Mouse (Mus musculus) layer of hippocampus, adult 11-12 months (tissue): Measurements from ENCODE around the gene Pgs1.
A peak's percentile ranks its signal among the peaks of the same experiment; 100 is the strongest.

ENCODE experiments used
- DNase-seq: peaks from one replicate; pipeline ENCODE4 v3.0.0; 2022; ENCODE audit warnings: low spot score

The Pgs1 gene

DNA sequence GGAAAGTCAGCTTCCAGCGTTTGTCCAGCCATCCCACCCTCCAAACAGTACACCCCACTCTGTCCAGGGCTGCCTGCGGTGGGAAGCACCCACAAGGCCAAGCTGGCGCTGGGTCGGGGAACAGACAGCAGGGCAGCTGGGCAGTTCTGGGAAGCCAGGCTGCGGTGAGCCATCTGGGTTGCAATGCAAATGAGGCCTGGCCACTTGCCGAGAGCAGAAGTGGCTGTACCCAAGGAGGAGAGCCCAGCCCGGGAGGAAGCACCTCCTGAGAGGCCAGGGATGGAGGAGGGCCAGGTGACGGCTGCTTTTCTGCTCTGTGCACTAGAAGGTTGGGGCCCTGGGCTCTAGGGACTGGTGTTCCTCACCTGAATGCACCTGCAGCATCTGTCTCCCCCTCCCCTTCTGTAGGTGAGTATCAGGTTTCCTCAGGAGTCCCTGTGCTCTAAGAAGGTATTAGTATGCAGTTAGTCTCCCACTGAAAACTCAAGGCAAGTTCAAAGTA, 10.0 kb upstream of the Pgs1 start:
- DNase-seq, result peak; percentile 73

DNA sequence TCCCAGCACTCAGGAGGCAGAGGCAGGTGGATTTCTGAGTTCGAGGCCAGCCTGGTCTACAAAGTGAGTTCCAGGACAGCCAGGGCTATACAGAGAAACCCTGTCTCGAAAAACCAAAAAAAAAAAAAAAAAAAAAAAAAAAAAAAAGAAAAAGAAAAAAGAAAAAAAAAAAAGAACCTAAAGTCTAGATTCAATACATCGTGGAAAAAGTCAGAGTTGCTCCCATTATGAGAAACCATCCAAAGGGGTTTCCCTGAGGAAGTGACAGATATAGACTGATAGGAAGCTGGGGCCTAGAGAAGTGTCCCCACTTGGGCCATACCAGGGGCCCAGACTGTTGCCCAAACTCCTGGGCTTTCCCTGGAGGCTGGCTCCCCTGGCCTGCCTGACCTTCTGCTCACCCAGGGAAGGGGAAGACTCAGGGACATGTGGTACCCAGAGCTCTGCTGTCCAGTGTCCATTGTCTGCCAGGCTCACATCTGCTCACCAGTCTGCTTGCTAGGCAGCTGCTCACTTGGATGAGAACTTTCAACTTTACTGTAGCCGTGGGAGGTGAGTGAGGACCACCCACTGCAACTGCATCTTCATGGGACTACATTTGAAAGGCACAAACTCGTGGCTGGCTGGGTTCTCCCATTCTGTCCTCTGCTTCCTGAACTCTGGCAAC, 8.3 kb upstream of the Pgs1 start:
- no peak for DNase-seq

DNA sequence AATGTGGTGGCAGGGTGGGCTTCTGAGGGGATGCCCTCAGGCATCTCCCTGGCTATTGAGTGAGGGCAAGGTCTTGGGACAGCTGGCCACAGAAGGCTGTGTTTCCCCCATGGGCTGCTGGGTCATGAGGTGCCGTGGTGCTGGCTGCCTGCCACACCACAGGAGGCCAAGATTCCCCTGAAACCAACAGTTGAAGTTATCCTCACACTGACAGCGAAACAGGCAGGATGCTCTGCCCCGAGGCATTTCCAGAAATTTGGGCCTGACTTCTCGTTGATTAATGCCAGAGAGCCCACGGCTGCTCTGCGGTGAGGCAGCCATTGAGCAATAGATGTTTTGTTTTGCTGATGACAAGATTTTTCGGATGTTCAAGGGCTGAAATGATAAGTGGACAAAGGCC, 6.7 kb upstream of the Pgs1 start:
- no peak for DNase-seq

DNA sequence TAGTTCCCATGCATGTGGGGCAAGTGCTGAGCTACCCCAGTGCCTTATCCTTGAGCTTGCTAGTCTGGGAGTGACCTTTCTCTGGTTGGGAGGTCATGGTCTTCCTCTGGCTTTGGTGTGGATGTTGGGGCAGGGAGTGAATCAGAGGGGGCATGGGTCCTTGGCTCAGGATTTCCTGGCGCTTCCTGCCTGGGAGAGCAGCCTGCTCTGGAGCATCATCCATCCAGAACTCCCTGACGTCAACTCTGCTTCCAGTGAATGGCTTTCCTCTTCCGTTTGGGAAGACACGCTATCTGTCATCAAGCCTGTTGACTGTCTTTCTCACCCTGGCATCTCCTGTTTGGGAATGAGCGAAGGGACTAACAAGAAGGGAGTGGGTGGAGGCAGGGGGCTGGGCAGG, 3.7 kb upstream of the Pgs1 start:
- DNase-seq, result no peak

DNA sequence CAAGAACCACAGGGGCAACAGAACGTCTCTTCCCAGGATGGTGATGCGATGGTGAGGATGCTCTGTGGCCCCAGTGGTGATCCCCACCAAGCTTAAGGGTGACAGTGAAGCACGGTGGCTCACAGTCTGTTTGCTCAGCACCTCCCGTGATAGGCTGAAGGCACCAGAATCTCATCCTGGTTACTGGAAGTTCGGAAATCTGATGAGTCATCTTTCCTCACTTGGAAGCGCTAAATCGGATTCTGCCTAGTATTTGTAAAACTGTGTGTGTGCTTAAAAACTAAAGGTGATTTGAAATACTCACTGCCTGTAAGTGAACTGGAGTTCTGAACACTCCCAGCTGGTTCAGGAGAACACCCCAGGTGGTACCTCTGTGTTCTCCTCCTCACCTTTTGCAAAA, 2.3 kb upstream of the Pgs1 start:
- no peak for DNase-seq

DNA sequence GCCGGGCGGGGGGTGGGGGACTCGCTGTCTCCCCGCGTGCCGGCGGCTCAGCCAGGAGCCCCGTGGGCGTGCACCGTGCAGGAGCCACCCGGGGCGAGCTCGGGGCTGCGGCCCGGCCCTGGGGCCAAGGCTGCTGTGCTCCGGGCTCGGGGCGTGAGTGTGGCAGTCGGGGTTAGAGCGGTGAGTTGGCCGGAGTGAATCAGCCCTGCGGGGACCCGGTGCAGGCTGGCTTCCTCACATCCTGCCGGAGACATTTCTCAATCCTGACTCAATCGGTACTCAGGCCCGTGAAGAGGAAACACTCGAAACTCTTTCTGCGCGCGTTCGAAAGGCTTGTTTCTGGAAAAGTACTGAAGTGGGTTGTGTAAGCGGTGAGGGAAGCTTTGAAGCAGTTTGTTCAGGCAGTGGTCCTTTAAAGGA, 950 bp downstream of the Pgs1 start:
- peak; percentile 45 for DNase-seq

DNA sequence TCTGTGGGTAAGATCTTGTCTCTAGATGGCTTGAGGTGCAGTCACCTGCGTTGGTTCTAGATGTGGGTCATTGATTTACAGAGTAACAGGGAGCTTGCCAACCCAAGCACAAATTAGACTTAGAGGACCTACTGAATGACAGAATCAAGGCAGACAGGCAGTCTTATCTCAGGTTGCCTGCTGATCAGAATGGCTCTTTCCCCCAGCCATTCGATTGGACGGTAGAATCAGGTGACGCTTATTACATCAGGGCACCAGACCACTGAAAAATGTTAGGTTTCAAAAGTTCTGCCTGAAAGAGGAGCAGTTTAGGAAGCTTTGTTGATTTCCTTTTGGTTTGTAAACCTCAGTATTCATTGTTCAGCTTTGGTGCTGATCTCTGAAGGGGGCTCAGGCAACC, 1.9 kb downstream of the Pgs1 start:
- no peak for DNase-seq

DNA sequence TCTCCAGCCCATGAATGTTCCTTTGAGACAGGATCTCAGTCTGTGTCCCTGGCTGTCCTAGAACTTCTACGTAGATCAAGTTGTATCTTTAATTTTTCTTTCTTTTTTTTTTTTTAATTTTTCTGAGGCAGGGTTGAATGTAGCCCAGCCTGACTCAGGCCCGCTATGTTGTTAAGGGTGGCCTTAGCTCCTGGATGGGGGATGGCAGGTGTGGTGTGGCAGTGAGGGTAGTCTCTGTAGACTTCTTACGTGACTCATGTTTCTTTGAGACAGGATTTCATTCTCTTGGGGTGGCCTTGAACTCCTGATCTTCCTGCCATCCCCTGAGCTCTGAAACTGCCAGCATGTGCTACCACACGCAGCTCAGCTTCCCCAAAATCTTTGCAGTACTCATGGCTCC, 3.1 kb downstream of the Pgs1 start:
- DNase-seq, result no peak

DNA sequence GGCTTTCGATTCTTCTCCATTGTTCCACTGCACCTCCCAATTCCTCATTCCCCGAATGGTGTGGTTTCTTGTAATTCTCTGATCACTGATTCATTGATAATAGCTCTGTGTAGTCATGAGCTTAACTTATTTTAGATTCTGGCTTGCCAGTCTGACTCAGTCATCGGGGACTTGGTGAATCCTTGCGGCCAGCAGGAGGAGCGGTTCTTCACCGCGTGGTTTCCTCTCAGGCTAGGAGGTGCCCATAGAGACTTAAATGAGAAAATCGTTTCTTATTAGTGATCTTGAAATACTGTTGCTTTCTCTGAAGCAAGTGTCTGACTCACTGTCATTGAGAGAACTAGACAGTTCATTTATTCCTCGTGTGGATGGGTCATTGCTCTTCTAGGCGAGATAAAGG, 3.8 kb downstream of the Pgs1 start:
- DNase-seq, result no peak

DNA sequence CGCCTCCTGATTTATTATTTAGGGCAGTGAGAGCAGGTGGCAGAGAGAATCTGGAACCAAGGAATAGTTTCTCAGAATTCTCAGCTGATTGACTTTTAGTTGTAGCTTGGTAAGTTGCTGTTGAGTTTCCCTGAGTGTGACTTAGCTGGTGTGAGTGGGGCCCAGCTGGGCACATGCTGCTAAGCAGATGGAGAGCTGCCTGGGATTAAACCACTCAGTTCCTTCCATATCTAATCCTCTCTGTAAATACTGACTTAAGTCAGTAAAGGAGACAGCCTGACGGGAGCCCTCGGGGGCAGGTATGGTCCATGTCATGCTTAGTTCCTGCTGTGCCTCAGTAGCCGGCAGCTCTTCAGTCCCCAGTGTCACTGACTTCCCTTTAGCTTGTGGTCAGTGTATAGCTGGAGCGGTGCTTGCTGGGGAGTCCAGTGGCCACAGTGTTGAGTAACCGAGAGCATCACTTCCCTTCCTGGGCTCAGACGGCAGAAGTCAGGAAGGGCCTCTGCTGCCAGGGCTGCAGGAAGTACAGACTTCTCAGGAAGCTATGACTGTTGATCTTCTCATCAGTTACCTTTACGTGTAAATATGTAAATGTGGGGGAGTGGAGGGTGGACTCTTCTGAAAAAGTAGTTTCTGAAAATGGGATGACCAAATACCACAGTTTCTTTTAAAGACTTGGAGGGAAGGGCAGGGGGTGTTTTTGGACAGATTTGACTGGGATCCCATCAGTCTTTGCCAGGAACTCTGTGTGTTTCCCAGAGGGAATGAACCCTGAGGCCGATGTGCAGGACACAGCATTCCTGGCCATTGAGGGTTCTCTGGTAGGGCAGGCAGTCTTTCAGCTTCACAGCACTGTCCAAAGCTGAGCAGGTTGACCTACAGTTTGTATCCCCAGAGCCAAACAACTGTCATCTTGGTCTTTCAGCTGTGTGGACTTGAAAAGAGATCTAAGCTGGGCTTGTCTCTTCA, 5.7 kb downstream of the Pgs1 start:
- DNase-seq, result peak; percentile 59

DNA sequence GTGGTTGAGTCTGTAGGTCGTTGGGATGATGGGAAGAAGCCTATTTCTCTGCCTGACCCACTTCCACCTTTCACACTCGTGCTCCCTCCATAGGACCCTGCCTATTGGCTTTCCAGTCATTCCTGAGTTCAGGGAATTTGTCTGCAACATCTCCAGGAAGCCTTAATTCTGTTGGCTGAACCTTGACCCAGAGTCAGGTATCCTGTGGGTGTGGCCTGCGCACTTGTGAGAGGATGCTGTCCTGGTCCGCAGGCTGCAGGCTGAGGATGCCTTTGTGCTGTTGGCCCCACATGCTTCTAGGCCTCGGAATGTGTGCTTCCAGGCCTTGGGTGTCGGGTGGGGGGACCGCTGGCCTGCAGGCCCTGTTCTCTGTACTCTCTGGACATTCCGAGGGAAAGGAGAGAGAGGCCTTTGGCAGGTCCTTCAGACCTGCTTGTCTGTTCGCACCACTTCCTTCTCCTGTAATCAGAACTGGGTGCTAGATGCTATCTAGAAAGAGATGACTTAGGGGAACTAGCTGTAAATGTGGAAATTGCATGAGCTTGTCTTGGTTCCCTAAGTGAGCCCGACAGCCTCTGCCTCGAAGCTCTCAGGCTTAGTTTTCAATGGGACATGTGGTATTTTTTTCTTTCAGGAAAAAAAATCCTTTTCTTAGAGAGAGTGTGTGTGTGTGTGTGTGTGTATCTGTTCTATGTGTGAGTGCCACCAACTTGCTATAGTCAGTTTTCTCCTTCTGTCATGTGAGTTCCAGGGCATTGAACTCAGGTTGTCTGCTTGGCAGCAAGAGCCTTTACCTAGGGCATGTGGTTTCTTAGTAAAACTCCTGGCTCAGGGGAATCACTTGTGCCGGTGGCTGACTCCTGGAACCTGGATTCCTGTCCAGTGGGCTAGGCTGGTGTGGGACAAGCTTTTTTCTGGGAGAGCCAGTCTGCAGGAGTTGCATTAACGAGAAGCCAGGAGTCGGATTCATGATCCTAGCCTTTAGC, 7.4 kb downstream of the Pgs1 start:
- DNase-seq, result no peak

DNA sequence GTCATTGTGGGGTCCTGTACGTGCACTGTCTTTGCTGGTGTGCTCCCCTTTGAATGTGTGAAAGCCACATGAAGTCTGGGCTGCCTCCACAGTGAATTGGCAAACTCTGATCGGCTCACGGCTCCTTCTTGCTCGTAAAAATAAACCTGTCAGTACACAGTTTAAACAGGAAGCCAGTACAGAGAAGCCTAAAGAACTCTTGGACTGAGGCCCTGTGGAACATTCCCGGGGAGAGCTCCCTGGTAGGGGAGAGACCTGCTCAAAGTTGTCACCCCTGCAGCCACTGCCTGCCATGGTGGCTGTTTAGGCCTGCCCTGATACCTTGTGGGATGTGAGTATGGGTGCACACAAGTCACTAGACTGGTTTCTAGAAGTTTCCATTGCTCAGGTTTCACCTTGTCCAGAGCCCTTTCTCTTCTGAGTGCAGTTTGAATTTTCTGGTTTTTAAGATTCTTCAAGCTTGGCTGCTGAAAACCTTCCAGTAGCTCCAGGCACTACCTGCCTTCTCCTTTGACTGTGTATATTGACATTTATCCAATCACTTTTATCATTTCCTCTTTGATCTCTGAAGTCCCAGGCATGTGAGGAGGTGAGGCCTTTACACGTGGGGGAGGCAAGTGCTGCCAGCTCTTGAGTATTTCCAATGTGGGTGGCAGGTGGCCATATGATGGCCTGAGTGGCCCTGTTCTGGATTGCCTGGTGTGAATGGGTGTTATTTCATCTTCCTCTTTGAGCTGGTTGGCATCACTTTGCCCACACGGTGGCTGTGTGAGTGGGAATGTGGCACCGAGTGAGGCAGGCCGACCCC, 8.4 kb downstream of the Pgs1 start:
- no peak for DNase-seq

DNA sequence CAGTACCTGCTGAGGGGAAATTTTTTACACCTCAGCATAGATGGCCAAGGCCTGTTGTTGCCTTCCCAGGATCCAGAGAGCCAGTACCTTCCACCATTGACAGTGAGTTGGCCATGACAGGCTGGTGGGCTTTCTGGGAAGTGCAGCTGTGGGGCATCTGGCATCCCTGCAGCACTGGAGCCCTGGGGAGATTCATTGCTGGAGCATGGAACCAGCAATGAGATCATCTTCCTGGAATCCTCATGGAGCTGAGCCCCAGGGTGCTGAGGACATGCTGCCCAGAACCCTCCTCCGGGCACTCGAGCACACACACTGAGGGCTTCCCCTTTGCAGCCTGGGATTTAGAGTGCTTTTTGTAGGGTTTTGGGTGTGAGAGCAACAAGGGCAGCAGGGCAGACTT, 9.2 kb downstream of the Pgs1 start:
- DNase-seq, result no peak

DNA sequence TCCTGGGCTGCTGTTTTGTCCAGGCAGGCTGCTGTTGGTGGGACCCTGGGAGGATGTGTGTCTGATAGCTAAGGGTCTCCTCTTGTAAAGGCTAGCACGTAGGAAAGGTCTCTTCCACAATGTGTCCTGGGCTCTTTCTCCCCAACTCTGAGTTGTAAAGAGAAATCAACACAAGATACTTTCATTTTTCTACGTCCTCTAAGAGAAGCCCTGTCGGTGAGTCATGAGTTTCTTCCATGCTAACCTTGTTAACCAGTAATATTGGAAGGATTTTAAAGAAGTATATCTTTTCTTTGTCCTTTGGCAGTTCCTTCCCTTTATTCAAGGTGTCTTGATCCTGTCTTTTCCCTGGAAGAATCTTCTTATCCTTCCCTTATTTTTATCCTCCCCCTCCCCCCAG, 9.6 kb downstream of the Pgs1 start:
- no peak for DNase-seq

DNA sequence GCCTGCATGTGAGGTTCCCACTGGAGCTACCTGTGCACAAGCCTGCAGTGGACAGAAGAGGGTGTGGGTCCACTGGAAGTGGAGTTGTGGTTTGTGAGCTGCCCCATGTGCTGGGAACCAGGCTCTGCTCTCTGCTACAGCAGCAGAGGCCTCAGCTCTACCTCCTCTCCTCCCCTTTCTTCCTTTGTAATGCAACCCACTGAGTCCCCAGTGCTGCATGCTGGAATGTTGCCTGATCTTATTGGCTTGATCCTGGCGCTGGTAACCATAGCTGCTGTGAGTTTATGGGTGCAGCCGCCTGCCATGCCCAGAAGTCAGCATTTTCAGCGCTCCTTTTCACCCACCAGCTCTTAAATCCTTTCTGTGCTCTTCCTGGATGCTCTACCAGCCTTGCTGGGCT, 10.0 kb downstream of the Pgs1 start:
- DNase-seq, result no peak

DNA sequence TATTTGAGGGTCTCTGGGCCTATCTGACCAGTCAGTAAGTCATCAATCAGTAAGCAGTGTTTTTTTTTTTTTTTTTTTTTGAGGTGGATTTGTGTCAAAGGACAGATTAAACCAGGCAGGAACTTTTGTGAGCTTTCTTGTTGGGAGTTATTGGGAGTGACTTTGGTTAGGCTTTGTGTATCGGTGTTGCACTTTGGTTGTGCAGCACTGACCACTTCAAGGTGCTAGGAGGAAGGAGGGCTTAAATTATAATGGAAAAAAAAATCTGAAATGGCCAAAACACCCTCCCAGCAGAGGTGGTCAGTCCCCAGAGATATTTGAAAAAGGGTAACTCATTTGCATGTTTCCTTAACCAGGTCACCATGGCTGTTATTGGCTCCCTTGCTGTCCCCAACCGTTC, 11.0 kb downstream of the Pgs1 start:
- DNase-seq, result no peak

DNA sequence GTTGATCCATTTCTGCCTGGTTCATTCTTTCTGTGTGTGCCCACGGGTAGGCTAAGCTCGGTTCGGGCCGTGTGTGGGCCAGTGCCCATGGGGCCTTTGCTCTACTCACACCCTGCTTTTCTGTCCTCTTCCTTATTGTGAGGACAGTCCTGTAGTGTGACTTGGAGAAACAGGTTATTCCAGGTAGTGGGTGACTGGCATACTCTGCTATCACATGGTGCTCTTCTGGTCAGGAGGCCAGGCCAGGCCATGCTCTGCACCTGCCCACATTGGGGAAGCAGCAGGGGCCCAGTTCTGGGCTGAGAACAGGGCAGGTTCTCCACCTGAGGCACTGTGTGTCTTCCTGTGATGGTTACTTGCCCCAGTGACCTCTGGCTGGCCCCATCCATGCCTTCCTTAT, 12.3 kb downstream of the Pgs1 start:
- DNase-seq, result no peak

DNA sequence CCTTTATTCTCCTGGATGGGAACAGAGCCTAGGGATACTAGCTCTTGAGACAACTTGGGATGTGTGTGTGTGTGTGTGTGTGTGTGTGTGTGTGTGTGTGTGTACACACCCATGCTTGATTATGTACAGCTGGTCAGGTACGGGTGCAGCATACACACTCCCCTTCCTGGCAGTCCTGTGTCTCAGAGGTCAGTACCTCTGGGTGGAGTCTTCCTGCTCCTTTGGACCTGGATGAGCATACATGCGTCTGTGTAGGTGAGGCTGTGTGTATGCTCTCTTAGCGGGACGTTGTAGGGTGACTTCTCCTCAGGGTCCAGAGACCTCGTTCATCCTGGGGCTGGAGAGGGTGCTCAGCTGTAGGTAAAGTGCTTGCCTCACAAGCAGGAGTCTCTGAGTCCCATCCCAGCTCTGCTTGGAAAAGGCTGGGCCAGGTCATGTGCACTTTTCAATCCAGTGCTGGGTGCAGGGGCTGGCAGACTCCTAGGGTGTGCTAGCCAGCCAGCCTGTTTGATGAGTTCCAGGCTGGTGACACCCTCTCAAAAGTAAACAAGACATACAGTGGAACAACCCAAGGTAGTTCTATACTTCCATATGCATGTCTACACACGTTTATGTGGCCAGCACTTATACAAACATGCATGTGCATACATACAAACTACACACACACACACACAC, 13.3 kb downstream of the Pgs1 start:
- DNase-seq, result no peak

DNA sequence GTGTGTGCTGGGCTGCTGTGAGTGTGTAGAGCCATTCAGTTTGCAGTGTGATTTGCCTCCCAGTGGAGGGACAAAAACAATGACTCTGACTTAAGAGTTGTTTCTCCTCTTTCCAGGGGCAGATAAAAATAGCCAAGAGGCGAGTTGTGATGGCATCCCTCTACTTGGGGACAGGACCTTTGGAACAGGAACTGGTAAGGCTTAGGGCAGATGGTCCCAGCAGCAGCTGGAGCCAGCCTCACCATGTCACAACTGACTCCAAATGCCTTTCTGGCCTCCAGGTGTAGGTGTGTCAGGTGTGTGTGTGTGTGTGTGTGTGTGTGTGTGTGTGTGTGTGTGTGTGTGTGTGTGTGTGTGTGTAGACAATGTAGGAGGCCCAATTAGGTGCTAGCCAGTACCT, 14.0 kb downstream of the Pgs1 start:
- no peak for DNase-seq

DNA sequence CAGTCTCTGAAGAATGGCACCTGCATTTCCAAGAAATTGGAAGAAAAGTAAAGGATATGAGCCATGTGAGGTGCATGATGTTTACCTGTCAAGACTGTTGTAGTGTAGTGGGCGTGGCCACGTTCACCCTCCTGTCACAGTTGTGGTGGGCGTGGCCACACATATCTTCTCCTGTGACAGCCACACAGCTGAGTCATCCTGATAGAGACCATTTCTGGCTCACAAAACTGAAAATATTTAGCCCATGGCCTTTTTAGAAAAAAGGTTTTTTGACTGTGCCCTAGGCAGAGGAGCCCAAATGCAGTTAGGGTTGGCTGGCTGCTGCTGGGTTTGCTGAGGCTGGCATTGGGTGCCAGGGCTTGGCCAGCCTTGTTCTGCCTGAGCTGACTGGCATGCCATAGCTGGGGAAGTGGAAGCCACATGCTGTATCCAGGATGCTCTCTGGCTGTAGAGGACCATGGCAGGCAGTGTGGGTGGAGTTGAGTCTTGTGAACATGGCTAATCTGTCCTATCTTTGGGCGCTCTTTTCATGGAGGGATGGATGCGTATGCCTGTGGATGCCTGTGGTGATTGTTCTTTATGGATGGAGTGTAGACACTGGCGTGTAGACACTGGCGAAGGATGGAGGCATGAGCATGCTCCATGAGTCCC, 14.6 kb downstream of the Pgs1 start:
- DNase-seq, result no peak
